Mouse (Mus musculus): ENCODE measurements at regions not wholly inside any gene's neighbourhood (a gene's known extent, or its start where the extent isn't known, plus 50 kb on each side); places are given as distances from the start of the nearest gene placed in this dataset.

GRCm38 (mm10) chrX:162241291-162241690 lies 81.8 kb upstream of the Nhs start:
- Histone ChIP-seq H3K9ac (replicated peaks; ENCODE audit: low read length) (no peak overlapping the region), H3K4me2 (ENCODE audit: low read depth, low read length) (no peak overlapping the region), H3K4me1 (ENCODE audit: insufficient read depth, low read length) (no peaks in the 10 kb centered on the region), H3K36me3 (ENCODE audit: insufficient read depth, low read length) (no peaks in the 10 kb centered on the region), H3K9me3 (ENCODE audit: low read length) (no peaks in the 10 kb centered on the region), H3K4me3 (ENCODE audit: low read length) (no peak overlapping the region), H3K27ac (no peak overlapping the region), H3K27me3 (ENCODE audit: insufficient read depth, low read length) (peaks cover 4% of the 10 kb centered on the region; the same call in 1 of the 2 replicates)
- DNase-seq (ENCODE audit: low spot score) = no peak
- 55% methylated on average over 3 of the region's 3 CpGs for WGBS
- no peak for ATAC-seq
- TF ChIP-seq CTCF (IDR thresholded peaks at IDR 0.05; ENCODE audit: low read depth) = no peak

GRCm38 (mm10) chrX:162235552-162235951 lies 76.0 kb upstream of the Nhs start:
- H3K4me1 ChIP-seq (ENCODE audit: insufficient read depth, low read length) = no peaks in the 10 kb centered on the region
- no peak for ATAC-seq
- no peak for TF ChIP-seq CTCF (IDR thresholded peaks at IDR 0.05; ENCODE audit: low read depth)

DNA sequence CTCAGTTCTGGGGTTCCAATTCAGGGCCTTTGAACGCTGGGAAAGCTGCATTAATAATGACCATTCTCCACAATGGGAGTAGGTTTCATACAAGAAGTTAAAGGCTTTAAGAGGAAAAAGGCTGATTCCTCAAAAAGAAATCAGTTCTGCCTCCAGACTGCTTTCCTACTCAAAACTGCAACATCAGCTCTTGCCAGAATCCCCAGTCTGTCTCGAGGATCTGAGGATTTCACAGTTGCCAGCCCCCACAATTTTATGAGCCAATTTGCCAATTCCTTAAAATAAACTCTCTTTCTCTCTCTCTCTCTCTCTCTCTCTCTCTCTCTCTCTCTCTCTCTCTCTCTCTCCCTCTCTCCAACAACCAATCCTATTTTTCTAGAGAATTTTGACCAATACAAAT lies 51.3 kb upstream of the Nhs start:
- no peak overlapping the region for H3K4me2 ChIP-seq (ENCODE audit: low read depth, low read length)
- no peak for DNase-seq (ENCODE audit: low spot score)
- no peaks in the 10 kb centered on the region for H3K36me3 ChIP-seq (ENCODE audit: insufficient read depth, low read length)

More at GRCm38 (mm10) chrX:162235552-162235951, 76.0 kb upstream of the Nhs start:
- Histone ChIP-seq H3K27ac (no peak overlapping the region), H3K4me3 (ENCODE audit: low read length) (no peak overlapping the region), H3K9ac (replicated peaks; ENCODE audit: low read length) (no peak overlapping the region), H3K9me3 (ENCODE audit: low read length) (no peaks in the 10 kb centered on the region), H3K27me3 (ENCODE audit: insufficient read depth, low read length) (no peaks in the 10 kb centered on the region), H3K4me2 (ENCODE audit: low read depth, low read length) (no peak overlapping the region), H3K36me3 (ENCODE audit: insufficient read depth, low read length) (no peaks in the 10 kb centered on the region)
- no peak for DNase-seq (ENCODE audit: low spot score)
- WGBS = 82% methylated on average over 5 of the region's 5 CpGs

More for the DNA sequence above, 51.3 kb upstream of the Nhs start:
- ATAC-seq = no peak
- WGBS = 50% methylated on average over 2 of the region's 2 CpGs
- no peak overlapping the region for H3K9ac ChIP-seq (replicated peaks; ENCODE audit: low read length)
- no peak overlapping the region for H3K27ac ChIP-seq
- no peaks in the 10 kb centered on the region for H3K27me3 ChIP-seq (ENCODE audit: insufficient read depth, low read length)
- H3K4me3 ChIP-seq (ENCODE audit: low read length) = no peak overlapping the region
- no peaks in the 10 kb centered on the region for H3K4me1 ChIP-seq (ENCODE audit: insufficient read depth, low read length)
- H3K9me3 ChIP-seq (ENCODE audit: low read length) = no peaks in the 10 kb centered on the region
- TF ChIP-seq CTCF (IDR thresholded peaks at IDR 0.05; ENCODE audit: low read depth) = no peak
